Mouse (Mus musculus) thymus, postnatal 10 days (tissue): ENCODE results near the gene Slx.
"Not testable (repeated sequence)": the region's sequence is repeated elsewhere in the genome, so short reads cannot be mapped to it uniquely, and the experiment has no call there.

Experiments
- DNase-seq, 2 experiments: peaks; one replicate each; pipeline ENCODE4 v3.0.0; 2021; ENCODE audit warnings: low spot score in 2 of 2

Gene Slx

GRCm38 (mm10) chrX:26545465-26545864 is at the start of gene Slx:
Gene Slx, minus strand, starts transcription at chrX:26545565.
- not testable (repeated sequence) for DNase-seq
